Mouse (Mus musculus) olfactory bulb, adult 2 months (tissue): Measurements from ENCODE around the gene Vsig10l. TPM values are rescaled to one million over a fixed set of nuclear protein-coding genes. Genes with fewer than 3 reads are reported as not detected.
A peak's percentile ranks its signal among the peaks of the same experiment; 100 is the strongest.

Source experiments
- H3K27ac ChIP-seq: fragments of 200-500 bp; 2 replicates; pipeline ENCODE4 v1.5.1; 2012; ENCODE audit warnings: low read depth, low read length; ENCODE audit not compliant: insufficient read depth
- H3K4me1 ChIP-seq: fragments of 200-500 bp; 2 replicates; pipeline ENCODE4 v1.6.1; 2012; ENCODE audit warnings: low read length; ENCODE audit not compliant: control insufficient read depth, insufficient read depth
- H3K4me3 ChIP-seq: fragments of 200-500 bp; 2 replicates; pipeline ENCODE4 v1.5.1; 2012; ENCODE audit warnings: mild to moderate bottlenecking, low read depth, low read length, moderate library complexity; ENCODE audit not compliant: insufficient read depth
- CTCF ChIP-seq: fragments of 200-500 bp; IDR thresholded peaks from 2 replicates; pipeline ENCODE4 v1.5.1; 2012; ENCODE audit warnings: low read depth, mild to moderate bottlenecking, low read length, moderate library complexity; ENCODE audit not compliant: insufficient read depth
- POLR2A ChIP-seq: fragments of 200-500 bp; IDR thresholded peaks from 2 replicates; pipeline ENCODE4 v1.6.1; 2012; ENCODE audit warnings: mild to moderate bottlenecking, low read depth, low read length, moderate library complexity; ENCODE audit not compliant: insufficient read depth
- WGBS: fragments of 180-500 bp; shearing (Covaris S2); methylation state at CpG from one replicate; pipeline ENCODE4 v1.1.7; 2018; 5-methylcytosine and 5-hydroxymethylcytosine counted together
- polyA plus RNA-seq: library from polyadenylated mRNA; stranded (reverse); fragments of >200 nt; gene quantifications from 2 replicates; pipeline ENCODE4 v1.2.4, GENCODE M21; 2012; ENCODE audit warnings: low replicate concordance; ENCODE audit not compliant: missing spikeins, insufficient read depth, insufficient read length

Gene Vsig10l
- polyA plus RNA-seq, 1 experiment = not detected

GRCm38 (mm10) chr7:43470373-43470772, 7.4 kb downstream of the Vsig10l start:
- 45% methylated on average over 8 of the region's 8 CpGs for WGBS

GRCm38 (mm10) chr7:43475706-43476105, 12.8 kb downstream of the Vsig10l start:
- Histone ChIP-seq H3K4me1 (peaks cover 36% of the 10 kb centered on the region), H3K4me3 (no peak overlapping the region), H3K27ac (no peak overlapping the region)
- no peak for TF ChIP-seq CTCF
- TF ChIP-seq POLR2A = no peak
- WGBS = 53% methylated on average over 23 of the region's 23 CpGs

More at GRCm38 (mm10) chr7:43470373-43470772, 7.4 kb downstream of the Vsig10l start:
- peaks cover 14% of the 10 kb centered on the region for H3K4me1 ChIP-seq
- no peak for TF ChIP-seq POLR2A
- no peak overlapping the region for H3K27ac ChIP-seq
- no peak overlapping the region for H3K4me3 ChIP-seq

- Histone ChIP-seq H3K27ac (no peak overlapping the region), H3K4me3 (no peak overlapping the region), H3K4me1 (peaks cover 37% of the 10 kb centered on the region)
- 54% methylated on average over 13 of the region's 13 CpGs for WGBS
- no peak for TF ChIP-seq POLR2A
- TF ChIP-seq CTCF = no peak
Measured at GRCm38 (mm10) chr7:43476376-43476775, 13.4 kb downstream of the Vsig10l start.

- Histone ChIP-seq H3K4me3 (no peak overlapping the region), H3K27ac (peak overlapping the region; percentile 93), H3K4me1 (peaks cover 47% of the 10 kb centered on the region)
- WGBS = 16% methylated on average over 3 of the region's 3 CpGs
- TF ChIP-seq POLR2A = no peak
- TF ChIP-seq CTCF = no peak
Measured at GRCm38 (mm10) chr7:43481191-43481590, 18.2 kb downstream of the Vsig10l start.

GRCm38 (mm10) chr7:43482090-43482716, 19.3 kb downstream of the Vsig10l start:
- H3K4me3 ChIP-seq = no peak overlapping the region
- H3K4me1 ChIP-seq = peaks cover 49% of the 10 kb centered on the region
- 30% methylated on average over 8 of the region's 8 CpGs for WGBS
- no peak for TF ChIP-seq POLR2A
- H3K27ac ChIP-seq = peak overlapping the region; percentile 93

- Histone ChIP-seq H3K27ac (no peak overlapping the region; the same call in 1 of the 2 replicates), H3K4me1 (peaks cover 46% of the 10 kb centered on the region), H3K4me3 (no peak overlapping the region)
- TF ChIP-seq POLR2A (no peak), CTCF (no peak)
- WGBS = 44% methylated on average over 10 of the region's 10 CpGs
Measured at GRCm38 (mm10) chr7:43483236-43483635, 20.3 kb downstream of the Vsig10l start.

GRCm38 (mm10) chr7:43488646-43489045, 25.7 kb downstream of the Vsig10l start:
- H3K27ac ChIP-seq = peak overlapping the region; percentile 91
- 14% methylated on average over 5 of the region's 5 CpGs for WGBS
- peak overlapping the region; percentile 66 for H3K4me3 ChIP-seq
- H3K4me1 ChIP-seq = peaks cover 22% of the 10 kb centered on the region
- TF ChIP-seq POLR2A (no peak), CTCF (no peak)

- 2% methylated on average over 23 of the region's 41 CpGs for WGBS
- TF ChIP-seq CTCF (no peak), POLR2A (no peak)
- H3K27ac ChIP-seq = peak within 1 kb of the TSS; percentile 91
- H3K4me1 ChIP-seq = peaks cover 22% of the 10 kb centered on the region
- H3K4me3 ChIP-seq = peak within 1 kb of the TSS; percentile 66
Measured at GRCm38 (mm10) chr7:43489631-43490125, 26.7 kb downstream of the Vsig10l start, which contains the start of gene Iglon5. TSS of gene Iglon5 (minus strand) at chr7:43490075.

- Histone ChIP-seq H3K4me3 (peak overlapping the region; percentile 51), H3K4me1 (peaks cover 22% of the 10 kb centered on the region), H3K27ac (peak overlapping the region; percentile 76)
- TF ChIP-seq CTCF (no peak), POLR2A (peak; percentile 30; the same call in 1 of the 2 replicates)
- 2% methylated on average over 12 of the region's 13 CpGs for WGBS
Measured at GRCm38 (mm10) chr7:43490182-43490584, 27.2 kb downstream of the Vsig10l start.

GRCm38 (mm10) chr7:43490861-43491260, 27.9 kb downstream of the Vsig10l start:
- Histone ChIP-seq H3K4me3 (no peak overlapping the region), H3K4me1 (peaks cover 26% of the 10 kb centered on the region), H3K27ac (no peak overlapping the region)
- TF ChIP-seq CTCF (no peak), POLR2A (no peak)
- WGBS = 65% methylated on average over 9 of the region's 9 CpGs
